Mouse (Mus musculus): ENCODE data around the gene Rgs7.
A peak's percentile ranks its signal among the peaks of the same experiment; 100 is the strongest.

The Rgs7 gene

DNA sequence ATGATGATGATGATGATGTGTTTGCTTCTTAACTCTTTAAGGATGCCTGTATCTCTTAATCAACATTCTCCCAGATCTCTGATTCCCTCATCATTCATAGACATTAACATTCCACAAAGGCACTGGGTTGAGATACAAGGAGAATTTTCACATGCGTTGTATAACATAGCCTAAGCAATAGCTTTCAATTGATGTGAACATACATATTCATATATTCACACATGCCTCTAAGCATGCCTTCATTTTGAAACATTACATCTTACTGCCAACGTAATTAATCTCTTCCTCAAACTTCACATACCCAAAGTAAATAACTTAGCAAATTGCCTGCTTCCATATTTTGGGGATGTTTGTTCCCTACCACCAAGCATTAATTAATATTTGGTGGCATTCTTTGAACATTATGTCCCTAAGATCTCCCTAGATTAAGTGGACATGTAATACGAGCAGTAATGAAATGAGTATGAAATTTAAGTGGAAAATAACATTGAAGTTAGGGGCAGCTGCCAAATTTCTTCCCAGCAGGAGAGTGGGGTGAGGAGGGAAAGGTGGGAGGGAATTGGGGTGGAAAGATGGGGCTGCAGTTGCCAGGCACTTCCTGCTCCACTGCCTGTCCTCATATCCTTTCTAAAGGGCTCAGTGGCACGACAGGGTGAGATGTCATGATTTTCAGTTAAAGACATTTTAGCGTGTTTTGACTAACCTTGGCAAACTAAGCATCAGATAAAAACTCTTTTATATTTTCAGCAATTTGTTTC is 317.2 kb downstream of the Rgs7 start:
- no peak for DNase-seq (ENCODE audit: low spot score in 2 of 2)

DNA sequence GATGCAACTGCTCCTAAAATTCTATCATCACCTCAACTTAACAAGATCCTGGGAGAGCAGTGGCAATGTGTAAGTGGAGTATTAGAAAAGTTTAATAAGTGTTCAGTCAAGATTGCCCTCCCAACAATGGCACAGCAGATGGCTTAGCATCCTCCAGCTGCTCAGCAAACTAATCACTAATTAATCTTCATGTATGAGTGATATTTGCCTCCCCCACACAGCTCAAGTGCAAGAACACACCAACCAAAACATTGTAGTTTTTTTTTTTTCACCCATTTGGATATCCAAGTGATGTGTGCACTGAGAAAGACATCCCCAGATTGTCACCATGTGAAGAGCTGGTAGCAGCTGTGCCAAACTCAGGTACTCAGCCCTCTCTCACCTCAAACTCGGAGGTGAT is 336.8 kb downstream of the Rgs7 start:
- DNase-seq (ENCODE audit: low spot score in 2 of 2) = no peak

DNA sequence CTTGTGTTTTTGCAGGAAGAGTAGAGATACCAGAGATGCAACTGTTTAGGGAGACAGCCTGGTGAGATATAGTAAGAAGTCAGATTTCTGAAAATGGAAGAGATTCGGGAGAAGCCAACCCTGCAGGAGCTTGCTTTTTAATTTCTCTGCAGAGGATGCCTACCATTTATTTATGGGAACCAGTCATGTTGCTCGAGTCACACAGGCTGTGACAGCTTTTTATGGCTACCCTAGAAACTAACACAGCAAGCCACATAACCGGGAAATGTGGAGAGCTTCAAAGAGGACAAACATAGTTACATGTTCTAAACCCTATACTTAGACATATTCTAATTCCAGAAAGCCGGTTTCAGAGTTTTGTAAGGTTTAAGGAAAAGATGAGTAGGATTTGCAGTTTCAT is 349.2 kb downstream of the Rgs7 start:
- no peak for DNase-seq (ENCODE audit: low spot score in 2 of 2)

DNA sequence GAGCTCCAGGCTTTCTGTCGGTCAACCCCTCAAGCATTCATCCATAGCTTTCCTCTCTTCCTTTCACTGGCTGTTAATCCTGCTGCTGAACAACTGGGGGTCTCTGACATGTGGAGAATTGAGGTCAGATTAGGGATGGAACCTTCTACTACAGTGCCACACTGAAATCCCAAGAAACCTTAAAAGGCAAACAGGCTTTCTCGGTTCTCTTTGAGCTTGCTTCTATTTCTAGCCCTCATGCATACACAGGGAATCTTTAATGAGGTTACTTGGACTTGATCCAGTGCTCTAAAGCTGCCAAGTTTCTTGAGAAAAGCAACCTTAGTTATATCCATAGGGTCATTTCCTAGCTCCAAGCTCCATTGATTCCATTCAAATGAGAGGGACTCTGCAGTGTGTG is 363.8 kb downstream of the Rgs7 start:
- peak in 1 of 2 experiments; percentile 2 for DNase-seq (ENCODE audit: low spot score in 2 of 2)

DNA sequence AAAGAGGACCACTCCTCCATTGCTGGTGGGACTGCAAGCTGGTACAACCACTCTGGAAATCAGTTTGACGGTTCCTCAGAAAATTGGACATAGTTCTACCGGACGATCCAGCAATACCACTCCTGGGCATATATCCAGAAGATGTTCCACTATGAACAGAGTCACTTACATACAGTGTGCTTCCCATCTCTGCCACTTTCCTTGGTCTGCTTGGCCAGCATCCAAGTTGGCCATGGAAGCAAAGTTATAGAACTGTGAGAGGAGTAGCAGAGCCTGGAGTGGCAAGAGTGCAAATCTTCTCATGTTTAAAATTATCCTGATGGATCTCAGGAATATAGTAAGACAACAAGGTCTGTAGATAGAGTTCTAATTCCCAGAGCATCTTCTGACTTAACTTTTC is 367.9 kb downstream of the Rgs7 start:
- no peak for DNase-seq (ENCODE audit: low spot score in 2 of 2)

DNA sequence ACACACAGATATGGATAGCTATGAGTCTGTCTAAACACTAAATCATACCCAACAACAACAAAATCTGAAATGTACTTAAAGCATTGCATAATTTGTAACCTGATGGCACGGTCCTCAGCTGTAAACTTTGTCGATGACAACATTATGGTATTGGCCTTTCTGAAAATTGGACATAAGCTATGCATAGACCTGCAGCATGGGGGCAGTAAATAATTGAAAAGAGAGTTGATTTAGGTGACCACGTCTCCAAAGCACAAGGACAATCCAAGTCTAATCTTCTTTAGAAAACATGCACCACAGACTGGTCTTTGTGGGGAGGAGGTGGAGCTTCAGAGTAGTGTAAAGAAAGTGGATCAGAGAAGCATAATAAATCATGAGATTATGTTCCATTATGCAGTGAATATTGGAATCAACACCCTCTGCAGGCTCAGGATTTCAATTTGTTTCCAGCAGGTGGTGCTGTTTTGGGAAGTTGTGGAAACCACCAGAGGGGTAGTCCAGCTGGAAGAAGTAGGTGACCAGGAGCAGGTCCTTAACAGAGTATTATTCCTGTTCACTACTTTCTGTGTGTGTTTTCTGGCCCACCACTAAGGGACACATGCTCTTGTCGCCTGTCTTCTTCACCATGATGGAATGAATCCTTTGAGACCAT is 373.3 kb downstream of the Rgs7 start:
- no peak for DNase-seq (ENCODE audit: low spot score in 2 of 2)

DNA sequence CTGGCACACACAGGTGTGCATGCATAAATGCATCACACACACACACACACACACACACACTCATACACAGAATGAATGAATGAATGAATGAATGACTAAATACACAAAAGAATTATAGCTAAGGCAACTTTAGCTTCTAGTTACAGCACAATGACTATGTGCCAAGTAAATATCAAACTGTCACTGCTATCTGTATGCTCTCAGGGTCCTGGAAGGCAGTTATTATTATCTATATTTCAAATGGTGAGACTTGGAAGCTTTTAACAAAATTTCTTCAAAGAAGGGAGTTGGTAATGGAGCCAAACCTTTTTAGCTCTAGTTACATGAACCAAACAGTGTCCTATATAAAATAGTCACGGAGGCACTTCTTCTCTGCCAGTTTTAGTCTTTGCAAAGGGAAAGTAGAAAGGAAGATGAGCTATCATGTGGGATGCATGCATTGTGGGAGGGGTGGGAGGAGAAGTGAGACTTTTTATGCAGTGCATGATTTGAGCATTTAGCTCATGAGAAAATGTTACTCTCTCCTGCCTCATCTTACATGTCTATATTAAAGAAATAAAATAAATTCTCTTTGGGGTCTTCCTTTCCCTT is 383.9 kb downstream of the Rgs7 start:
- DNase-seq (ENCODE audit: low spot score in 2 of 2) = no peak

DNA sequence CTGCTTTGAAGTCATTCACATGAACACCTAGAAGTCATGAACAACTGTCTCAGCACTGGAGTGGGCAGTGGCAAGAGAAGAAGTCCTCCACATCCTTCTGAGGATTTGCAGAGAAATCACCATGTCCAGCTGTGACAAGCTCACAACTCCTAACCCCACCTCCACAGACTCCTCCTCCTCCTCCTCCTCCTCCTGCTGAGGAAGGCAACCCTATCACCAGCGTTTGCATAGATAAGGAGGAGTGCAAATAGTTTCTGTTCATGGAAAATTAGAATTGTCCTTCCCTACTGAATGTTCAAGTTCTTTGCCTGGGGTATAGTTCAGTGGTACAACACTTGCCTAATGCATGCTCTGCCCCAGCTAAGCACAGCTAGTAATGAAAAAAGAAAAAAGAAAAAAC is 386.0 kb downstream of the Rgs7 start:
- no peak for DNase-seq (ENCODE audit: low spot score in 2 of 2)

DNA sequence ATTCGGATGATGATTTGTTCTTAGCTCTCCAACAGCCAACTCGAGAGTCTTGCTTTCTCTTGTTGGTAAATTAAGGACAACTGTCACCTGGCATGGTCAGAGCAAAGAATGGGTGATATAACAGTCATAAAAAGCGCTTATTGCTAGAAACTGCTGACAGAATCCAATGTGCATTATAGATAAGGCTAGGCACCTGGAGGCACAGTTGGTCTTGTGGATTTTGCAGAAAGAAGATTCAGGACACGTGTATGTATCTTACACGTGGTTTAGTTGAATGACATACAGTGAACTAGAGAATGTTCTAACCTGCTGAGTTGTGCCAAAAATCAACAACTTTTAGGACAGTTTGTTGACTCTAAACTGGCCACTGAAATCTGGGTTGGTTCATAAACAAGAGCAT is 386.9 kb downstream of the Rgs7 start:
- no peak for DNase-seq (ENCODE audit: low spot score in 2 of 2)

DNA sequence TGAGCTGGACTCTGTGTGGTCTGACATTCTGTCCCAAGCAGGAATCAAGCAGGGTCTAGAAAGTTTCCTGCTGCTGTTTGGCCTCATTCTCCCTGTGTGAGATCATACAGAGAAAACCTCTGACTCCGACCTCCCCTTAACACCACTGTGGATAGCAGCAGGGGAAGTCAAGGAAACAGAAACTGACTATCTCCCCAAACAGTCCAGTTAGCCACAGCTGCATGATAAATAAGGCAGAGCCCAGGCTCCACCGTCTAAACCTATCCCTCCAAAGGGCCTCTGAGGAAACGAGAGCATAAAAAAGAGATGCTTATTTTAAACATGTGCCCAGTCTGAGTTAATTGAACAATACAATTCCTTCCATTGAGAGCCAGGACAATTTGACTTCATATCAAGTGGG is 395.3 kb downstream of the Rgs7 start:
- DNase-seq (ENCODE audit: low spot score in 2 of 2) = no peak

DNA sequence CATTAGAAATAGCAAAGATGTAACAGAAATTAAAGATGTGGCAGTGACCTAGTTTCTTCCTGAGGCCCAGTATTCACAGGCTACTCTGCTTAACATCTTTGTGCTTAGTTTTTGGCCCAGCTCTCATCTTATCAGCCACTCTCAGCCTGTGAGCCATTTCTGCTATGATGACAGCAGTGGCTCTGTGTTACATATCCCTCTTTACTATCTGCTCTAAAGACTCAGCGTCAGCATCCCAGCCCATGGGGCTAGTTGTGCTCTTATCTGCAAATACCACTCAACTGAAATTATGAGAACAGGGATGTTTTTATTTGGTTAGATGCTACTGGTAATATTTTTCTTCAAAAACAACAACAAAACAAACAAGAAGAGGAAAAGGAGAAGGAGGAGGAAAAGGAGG is 410.2 kb downstream of the Rgs7 start:
- no peak for DNase-seq (ENCODE audit: low spot score in 2 of 2)

DNA sequence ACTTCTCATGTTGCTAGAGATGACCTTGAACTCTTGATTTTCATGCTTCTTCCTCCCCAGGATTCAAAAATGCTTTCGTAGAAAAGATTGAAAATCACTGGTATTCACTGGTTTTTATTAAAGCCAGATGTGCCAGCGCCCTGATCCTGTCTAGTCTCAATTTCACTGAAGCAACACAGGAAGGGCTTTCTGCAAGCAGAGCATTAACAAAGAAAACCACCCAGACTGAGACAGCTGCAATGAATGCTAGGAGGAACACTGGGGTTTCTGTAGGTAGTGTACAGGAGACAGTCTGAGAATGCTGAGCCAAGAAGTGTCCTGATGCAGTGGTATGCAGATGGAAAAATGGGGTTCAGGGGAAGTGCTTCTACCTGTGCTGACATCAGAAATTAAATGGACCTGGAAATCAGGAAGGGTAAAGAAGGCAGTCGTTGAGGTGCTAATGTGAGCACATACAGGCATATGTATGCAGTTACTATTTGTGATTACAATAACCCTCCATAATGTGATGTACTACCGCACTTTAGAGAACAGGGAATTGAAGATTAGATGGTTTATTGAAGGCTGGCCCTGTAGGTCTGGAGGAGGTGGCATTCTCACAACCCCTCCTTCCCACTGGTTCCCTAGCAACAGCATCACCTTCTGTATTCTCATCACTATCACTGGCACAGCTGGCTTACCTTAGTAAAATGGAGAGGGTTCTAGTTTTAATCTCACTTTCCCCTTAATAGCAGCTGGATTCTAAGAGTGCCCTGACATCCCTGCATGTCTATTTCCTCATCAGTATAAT is 412.3 kb downstream of the Rgs7 start:
- DNase-seq (ENCODE audit: low spot score in 2 of 2) = no peak

DNA sequence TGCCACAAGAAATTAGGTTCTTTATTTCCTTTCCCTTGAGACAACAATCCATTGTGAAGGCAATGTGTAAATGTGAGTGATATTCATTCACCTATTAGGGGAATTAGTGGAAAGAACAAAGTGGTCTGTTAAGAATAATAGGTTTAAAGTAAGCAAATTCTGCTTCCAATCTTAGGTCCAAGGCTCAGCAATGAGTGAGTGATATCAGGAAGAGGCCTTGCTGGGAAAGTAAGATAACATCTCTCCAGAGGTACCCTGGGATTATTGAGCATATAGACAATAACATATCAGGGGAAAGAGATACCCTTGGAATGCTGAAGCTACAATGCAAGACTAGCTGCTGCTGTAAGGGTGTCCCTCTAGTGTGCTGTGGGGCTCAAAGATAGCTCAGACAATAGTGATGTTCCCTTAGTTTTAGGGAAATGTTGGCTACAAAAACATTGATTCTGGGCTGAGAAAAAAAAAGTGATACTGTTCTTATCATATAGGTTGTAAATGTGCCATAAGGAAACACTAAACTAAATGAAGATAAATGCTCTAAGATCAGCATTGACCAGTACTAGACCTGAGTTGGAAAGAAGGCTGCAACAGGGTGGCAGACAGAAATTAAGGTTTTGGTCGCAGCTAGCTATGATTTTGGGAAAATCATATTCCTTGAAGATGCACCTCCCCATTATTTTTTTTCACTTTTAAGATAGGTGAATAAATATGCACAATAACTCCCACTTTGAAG is 418.6 kb downstream of the Rgs7 start:
- no peak for DNase-seq (ENCODE audit: low spot score in 2 of 2)

DNA sequence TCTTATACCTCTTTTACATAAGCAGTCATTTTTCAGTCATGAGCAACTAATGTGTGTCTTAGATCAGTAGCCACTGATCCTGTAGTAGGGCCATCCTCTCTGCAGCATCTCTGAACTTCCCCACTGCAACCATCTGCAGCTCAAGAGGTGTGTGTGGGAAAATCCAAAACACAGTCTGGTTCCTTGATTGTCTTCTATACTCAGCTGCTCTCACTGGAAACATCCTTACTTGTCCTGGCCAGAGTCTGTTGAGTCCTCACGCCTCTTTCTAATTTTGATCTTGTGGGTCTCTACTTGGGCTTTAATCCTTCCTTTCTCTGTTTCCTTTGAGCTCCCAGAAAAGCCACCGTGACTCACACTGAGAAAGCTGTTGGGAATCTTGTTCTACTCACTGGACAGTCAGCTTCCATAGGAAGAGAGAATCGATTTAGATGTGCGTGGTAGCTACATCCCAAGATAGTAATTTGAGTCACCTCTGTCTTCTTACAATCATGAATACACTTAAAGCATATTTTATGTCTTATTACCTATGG is 422.5 kb downstream of the Rgs7 start:
- no peak for DNase-seq (ENCODE audit: low spot score in 2 of 2)

DNA sequence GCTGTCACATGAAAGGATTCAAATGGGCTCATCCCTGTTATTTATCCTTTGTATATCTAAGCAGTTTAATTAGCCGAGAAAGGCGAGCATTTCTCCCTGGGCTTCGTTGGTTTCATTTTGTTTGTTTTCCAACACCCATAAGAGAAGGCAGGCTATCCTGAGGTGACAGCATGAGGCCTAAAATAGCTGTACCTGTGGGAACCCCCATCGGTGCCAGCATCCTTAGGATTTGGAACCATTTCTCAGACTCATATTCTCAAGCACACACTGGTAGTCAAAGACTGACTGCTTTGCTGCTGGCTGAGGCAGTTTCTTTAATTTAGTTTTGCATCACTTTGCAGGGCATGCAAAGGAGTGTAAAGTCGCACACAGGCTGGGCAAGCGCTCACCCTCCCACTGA is 443.2 kb downstream of the Rgs7 start:
- DNase-seq (ENCODE audit: low spot score in 2 of 2) = no peak

DNA sequence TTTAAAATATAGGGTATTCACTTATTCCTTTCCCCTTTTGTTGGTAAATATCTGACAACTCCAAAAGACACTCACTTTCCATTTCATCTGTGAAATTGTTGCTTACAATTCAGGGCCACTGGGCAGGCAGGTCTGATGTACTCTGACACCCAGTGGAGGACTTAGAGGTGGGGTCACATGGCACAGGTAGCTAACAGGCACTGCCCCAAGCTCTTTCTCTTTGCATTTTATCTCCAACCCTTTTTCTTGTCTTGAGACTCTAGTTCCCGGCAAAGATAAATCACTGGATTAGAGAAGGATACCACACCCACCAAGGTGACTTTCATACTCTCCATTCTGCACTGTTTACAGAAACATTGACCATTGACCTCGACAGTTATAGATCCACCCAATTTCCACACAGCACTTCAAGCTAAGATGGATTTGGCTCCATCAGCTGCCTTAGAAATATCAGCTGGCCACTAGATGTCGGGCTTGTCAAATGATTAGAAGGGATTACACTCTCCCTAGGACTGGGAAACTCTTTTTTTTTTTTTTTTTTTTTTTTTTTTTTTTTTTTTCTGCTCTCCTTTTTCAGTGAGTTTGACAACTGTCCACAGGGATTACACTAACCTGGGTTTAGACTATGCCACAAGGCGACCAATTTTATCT is 451.0 kb downstream of the Rgs7 start:
- DNase-seq (ENCODE audit: low spot score in 2 of 2) = peak in 1 of 2 experiments; percentile 52

DNA sequence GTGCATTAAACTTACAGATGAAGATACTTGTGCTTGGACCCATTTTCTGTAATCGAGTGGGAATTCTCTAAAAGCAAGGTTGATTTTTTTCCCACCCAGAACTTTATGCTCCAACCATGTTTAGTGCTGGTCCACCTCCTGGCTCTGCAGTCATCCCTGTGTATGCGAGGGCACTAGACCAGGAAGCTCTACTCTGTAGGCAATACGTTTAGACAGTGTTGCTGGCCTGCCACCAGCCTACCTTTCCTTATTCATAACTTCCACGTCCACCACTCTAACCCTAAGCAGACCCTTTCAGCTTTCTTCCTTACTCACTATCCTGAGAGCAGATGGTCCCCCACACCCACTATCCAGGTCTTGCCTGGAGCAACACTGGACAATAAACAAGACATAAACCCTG is 452.3 kb downstream of the Rgs7 start:
- no peak for DNase-seq (ENCODE audit: low spot score in 2 of 2)

DNA sequence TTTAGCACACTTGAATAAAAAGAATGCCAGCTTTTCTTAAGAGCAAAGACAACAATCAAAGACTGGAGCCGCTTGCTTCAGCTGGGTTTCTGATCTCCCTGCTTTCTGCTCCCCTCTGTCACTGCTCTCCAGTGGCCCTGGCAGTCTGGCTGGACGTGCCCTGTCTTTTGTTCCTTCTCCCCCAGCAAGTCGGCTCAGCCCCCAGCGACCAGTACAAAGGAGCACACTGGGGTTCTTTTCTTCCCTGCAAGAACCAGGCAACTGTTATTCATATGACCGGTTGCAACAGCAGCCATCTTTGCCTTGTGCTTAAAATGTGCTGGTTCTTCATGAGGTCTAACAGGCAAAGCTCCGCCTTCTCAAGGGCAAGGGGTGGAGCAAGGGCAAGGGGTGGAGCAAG is 452.7 kb downstream of the Rgs7 start:
- no peak for DNase-seq (ENCODE audit: low spot score in 2 of 2)

DNA sequence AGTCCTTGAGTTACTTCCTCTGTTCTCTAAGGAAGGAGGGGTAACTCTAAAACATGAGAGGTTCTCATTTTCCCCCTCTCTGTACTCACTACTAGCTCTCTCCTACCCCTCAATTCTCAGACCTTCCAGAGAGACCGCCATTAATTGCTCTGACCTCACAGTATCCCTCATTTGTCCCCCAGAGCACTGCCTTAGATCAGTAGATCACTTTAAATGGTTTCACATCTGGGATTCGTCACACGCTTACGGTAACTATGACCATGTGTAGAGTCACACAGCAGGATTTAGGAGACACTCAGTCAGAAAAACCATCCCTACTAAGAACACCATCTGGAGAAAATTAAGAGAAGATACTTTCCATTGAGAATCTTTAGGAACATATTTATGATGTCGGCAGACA is 456.8 kb downstream of the Rgs7 start:
- DNase-seq (ENCODE audit: low spot score in 2 of 2) = no peak

DNA sequence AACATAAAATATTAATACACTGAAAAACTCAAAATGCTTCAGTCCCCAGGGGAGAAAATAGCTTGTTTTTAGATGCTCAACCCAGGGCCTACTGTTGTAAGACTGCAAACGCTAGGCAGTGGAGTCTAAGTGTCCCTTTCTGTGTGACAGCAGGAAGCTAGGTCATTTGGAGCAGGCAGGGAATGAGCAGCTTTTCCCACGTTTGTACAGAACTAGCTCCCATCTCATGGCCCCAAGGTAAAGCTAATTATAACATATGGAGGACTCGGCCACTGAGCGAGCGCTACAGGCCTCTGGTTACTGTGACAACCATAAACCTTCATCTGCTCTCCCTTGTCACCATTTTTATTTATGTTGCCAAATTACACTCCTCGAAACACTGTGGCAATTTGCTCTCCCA is 460.3 kb downstream of the Rgs7 start:
- no peak for DNase-seq (ENCODE audit: low spot score in 2 of 2)

DNA sequence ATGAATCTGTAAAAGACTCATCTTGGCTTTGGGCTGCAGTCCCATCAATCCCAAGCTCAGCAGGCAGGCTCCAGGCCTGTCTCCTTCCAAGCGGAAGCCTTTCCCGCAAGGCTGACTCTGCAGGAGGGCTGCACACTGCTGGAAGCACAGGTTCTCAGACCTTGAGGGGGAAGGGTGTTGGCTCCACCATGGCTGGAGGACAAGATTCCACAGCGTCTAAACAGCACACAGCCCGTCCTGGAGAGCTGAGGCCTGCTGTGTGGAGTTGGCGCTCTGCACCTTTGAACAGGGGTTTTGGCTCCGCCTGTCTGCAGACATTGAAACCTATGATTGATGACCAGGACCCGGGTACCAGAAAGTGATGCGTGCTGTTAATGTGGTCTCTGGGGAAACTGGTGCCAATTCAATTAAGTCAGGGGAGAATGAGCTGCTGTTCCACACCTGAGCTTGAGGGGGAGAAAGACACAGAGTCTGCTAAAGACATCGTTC is 463.5 kb downstream of the Rgs7 start:
- no peak for DNase-seq (ENCODE audit: low spot score in 2 of 2)
